Mouse (Mus musculus): ENCODE measurements around the gene Ctsa.
A peak's percentile ranks its signal among the peaks of the same experiment; 100 is the strongest.
"Not testable (repeated sequence)": the region's sequence is repeated elsewhere in the genome, so short reads cannot be mapped to it uniquely, and the experiment has no call there.

Gene Ctsa

DNA sequence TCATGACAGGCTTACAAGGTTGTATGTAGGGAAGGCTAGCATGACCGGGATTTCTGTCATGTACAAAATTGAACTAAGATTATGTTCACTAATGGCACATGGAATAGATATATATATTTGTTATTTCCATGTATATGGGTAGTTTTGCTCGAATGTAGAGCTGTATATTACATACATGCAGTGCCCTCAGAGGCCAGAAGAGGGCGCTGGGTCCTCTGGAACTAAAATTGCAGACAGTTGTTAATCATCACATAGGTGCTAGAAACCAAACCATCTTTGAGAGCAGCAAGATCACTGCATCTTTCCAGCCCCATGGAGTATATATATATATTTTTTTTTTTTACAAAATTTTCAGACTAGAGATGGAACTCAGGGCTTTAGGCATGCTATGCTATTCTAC lies 13.1 kb downstream of the Ctsa start:
- no peak for DNase-seq (ENCODE audit: low read depth, low spot score)

DNA sequence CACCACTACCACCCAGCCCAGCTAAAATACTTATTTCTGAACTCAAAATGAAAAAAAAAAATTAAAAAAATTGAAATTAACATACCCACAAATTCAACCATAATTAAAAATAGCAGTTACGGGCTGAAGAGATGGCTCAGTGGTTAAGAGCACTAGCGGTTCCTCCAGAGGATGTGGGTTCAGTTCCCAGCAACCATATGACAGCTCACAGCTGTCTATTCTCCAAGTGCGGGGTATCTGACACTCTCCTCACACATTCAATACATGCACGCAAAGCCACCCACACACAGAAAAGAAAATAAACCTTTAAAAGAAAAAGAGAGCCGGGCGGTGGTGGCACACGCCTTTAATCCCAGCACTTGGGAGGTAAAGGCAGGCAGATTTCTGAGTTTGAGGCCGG lies 17.4 kb downstream of the Ctsa start:
- DNase-seq (ENCODE audit: low read depth, low spot score) = no peak

DNA sequence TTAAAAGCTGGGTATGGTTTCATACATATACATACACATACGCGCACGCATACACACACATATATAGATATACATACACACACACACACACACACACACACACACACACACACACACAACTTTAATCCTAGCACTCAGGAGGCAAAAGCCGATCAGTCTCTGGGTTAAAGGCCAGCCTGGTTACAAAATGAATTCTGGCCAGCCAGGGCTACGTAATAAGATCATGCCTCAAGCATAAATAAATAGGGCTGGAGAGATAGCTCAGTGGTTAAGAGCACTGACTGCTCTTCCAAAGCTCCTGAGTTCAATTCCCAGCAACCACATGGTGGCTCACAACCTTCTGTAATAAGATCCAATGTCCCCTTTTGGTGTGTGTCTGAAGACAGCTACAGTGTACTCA lies 22.9 kb downstream of the Ctsa start:
- DNase-seq (ENCODE audit: low read depth, low spot score) = not testable (repeated sequence)

DNA sequence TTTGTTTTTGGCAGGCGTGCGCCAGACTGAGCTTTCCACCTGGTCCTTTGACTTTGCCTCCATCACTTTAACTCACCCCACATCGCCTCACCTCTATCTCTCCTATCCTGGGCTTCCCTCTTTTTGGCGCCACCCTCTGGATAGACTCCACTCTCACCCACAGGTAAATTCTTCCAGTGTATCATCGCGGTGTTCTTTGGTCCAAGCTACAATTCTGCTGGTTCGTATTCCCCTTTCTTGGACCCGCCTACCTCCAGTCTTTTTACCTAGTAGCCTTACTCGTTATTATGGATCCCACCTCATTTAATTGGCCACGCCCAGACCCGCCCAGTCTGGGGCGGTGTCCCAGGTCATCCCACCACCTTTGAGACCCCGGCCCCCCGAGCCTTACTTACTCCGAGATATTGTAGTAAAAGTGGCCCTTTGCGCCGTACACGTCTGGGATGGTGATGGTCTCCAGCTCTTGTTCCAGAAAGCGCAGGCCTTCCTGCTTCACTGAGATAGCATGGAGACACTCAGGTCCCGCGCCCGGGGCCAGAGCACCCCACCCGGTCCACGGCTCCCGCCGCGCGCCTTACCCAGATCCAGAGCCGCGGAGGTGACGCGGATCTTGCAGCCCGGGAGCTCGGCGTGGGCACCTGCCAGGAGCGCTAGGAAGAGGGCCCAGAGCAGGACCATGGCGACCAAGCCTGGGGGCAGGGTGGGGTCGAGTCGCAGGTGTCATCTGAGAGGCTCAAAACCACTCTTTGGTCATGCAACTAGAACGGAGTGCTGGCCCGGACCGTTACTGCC lies 23.8 kb downstream of the Ctsa start:
- no peak for DNase-seq (ENCODE audit: low read depth, low spot score)

DNA sequence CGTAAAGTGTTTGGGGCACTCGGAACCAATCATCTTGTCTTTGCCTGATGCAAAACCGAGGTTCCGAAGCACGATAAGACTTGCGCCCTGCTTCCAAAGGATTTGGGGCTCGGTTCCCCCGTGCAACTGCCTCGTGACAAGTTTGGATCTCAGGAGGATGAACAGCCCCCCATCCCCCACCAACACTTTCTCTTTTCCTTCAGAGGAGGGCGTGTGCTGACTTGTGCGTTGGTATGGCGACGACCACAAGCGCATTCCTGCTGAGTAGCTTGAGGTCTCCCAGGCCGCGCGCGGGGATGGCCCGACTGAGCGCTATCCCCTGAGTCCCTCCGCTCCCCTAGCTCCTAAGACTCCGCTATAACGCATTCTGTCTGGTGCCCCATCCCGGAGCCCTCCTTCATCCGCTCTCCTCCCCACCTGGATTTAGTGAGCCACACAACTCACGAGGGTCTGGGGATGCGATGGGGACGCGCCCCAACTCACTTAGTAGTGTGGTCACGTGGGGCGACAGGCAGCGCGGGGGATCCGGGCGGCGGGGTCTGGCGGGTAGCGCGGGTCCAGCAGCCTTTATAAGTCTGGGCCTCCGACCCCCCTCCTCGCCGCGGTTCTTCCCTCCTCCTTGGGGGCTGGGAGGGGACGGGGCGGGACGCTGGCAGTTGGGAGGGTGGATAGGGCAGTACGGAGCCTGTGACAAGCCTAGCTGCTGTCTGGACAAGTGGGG lies 24.6 kb downstream of the Ctsa start, which contains the start of gene Pltp:
Pltp (minus strand) TSS at position 611 of the 721 bp plus-strand sequence.
- peak; percentile 73 for DNase-seq (ENCODE audit: low read depth, low spot score)

DNA sequence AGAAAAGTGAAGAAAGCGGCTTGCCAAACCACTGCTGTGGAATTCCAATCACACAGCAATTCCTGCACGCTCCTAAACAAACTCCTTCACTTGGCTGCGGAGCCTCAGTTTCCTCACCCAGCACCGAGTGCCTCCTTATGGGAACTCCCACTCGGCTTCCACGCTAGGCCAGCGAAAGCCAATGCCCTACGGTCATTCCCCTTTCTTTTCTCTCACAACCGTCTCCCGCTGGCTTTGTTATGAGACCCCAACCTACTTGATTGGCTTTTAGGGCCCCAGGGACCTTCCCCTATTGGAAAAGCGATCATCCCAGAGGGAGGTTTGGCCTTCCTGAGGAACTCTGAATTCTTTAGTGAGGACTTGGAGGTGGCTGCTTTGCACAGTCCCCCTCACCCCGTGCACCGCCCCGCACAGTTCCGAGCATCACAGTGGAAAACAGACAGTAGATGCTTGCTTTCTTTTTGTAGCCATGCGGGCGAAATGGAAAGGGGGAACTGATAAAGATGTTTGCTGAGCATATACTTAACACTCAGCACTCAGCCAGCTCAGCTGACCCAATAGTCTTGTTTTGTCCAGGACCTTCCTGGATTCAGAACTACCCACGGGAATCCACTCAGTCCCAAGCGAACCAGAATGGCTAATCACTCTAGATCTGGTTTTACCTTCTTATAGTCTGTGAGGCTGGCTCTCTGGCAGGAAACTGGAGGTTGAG lies 25.3 kb downstream of the Ctsa start:
- peak; percentile 37 for DNase-seq (ENCODE audit: low read depth, low spot score)

DNA sequence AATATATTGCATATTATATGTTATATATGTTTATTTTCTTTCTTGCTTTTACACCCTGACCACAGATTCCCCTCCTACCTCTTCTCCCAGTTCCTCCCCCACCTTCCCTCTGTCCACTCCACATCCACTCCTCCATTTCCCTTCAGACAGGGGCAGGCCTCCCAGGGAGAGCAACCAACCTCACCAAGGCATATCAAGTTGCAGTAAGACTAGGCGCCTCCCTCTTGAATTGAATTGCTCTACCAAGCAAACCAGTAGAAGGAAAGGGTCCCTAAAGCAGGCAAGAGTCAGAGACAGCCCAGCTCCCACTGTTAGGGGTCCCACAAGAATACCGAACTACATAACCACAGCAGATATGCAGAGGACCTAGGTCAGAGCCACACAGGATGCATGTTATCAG lies 26.5 kb downstream of the Ctsa start:
- no peak for DNase-seq (ENCODE audit: low read depth, low spot score)

DNA sequence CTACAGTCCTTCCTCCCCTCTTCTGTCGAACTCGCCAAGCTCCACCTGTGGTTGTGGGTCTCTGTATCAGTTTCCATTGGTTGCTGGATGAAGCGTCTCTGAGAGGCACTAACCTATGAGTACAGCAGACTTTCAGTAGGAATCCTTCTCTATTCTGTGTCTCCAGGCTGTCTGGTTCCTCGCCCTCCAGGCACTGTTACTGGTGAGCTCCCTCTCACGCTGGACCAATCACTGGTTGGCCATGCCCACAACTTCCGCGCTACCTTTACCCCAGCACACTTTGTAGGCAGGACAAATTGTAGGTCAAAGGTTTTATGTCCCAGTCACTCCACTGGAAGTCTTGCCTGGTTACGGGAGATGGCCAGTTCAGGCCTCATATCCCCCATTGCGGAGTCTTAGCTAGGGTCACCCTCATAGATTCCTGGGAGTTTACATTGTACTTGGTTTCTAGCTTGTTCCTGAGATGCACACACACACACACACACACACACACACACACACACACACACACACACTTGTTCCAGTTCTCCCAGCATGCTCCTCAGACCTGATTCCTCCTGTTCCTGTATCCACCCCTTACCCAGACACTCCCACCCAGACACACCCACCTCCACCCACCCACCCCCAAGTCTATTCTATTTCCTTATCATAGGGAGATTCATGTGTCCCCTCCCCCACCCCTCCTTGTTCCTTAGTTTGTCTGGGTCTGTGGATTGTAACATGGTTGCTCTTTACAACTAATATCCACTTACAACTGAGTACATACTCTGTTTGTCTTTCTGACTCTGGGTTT lies 27.2 kb downstream of the Ctsa start:
- DNase-seq (ENCODE audit: low read depth, low spot score) = no peak

DNA sequence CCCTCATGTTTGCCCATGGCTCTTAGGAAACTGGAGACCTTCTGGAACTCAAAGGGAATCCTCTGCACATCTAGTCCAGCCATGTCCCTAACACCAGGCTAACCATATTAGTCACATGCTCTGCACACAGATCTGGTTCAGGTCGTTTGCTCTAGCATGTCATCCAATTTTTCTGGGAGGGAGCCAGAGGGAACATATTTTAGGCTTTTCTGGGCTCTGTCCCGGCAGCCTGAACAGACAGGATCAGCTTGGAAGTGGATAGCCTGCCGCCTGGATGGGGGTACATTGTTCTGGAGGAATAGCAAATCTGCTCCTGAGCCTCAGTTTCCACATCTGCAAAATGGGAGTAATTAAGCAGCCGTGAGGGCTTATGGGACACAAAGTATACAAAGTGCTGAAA lies 28.4 kb downstream of the Ctsa start:
- DNase-seq (ENCODE audit: low read depth, low spot score) = no peak

DNA sequence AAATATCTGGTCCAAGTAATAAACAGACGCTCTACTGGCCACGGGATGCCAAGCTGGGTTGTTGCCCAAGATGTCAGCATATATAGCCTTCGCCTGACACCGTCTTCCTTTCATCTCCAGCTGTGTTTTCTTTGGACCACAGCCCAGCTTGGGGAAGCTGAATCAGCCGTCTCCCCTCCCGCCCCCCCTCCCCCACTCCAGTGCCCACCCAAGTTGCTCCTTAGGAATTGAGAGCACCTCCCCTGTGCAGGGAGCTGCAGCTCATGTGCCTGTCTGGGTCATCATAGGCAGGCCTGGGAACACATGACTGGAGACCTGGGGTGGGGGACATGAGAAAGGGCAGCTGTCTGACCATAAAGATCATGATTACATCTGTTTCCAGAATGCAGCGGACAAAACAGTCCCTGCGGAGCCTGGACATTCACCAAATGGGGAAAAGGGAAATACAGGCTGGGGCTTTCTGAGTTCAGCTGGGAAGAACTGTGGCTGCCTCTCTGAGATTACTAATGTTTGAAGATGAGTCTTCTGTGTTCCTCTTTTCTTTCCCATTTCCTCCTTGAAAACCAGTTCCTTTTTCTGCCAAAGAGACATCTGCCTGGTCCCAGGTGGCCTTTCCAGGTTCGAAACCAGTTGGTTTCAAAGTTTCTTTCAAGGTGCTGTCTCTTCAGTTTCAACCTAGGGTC lies 29.6 kb downstream of the Ctsa start:
- peak; percentile 81 for DNase-seq (ENCODE audit: low read depth, low spot score)

DNA sequence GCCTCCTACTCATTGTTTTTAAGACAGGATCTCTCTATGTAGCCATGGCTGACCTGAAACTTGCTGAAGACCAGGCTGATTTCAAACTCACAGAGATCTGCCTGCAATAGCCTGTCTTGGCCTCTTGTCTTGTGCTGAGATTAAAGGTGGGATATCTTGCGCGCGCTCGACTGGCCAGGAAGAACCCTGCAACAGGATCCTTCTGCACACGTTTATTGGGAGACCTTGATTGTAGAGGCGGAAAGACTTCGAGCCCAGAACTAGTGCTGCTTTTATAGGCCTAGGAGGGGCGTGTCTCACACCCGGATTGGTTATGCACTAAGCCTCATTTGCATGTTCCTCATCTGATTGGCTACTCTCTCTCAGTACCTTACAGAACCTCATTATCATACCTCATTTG lies 30.7 kb downstream of the Ctsa start:
- not testable (repeated sequence) for DNase-seq (ENCODE audit: low read depth, low spot score)

DNA sequence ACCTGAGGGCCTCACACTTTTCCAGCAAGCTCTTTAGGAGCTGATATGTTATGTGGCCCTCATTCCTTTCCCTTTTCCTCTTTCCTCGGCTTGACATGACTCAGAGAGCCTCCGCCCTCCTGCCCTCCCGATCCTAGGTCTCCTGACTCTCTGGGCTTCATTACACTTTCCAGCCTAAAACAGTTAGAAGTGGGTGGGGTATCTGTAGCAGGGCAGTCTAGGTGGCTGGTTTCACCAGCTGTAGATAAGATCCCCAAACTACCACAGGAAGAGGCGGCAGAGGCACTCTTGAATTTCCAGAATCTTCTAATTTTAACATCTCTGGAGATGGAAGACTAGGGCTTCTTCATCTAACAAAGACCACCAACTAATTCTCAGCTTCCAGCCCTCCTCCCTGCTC lies 31.9 kb downstream of the Ctsa start:
- DNase-seq (ENCODE audit: low read depth, low spot score) = no peak

DNA sequence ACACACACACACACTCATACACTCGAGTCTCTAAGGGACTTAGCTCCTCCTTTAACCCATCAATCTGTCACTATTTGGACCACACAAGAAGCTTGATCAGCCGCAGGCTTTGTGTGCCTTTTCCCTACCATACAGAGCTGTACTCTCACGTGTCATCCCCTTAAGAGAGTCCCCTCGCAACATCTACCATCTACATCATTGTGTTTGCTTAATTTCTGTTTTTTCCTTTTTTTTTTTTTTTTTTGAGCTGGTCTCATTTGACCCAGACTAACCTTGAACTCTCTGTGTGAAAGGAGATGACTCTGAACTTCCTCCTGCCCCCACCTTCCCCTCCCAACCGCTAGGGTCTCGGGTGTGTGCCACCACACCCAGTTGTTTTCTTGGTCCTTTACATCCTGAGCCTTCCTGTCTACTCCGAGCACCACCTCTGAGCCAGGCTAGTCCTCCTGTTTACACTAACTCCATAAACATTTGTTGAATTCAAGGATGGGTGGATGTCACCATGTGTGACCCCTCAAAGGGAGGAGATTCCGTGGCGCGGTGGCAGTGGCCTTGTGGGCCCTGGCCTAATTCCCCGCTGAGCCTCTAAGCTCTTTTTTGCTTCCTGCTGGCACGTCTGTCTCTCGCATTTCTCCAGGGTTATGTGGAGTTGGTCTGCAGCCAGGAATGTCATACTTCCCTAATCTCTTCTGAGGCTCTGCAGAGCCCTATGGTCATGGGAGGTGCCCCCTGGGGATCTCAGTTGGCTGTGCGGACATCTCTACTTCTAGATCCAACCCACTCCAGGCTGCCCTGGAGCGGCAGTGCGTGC lies 34.3 kb downstream of the Ctsa start:
- no peak for DNase-seq (ENCODE audit: low read depth, low spot score)

DNA sequence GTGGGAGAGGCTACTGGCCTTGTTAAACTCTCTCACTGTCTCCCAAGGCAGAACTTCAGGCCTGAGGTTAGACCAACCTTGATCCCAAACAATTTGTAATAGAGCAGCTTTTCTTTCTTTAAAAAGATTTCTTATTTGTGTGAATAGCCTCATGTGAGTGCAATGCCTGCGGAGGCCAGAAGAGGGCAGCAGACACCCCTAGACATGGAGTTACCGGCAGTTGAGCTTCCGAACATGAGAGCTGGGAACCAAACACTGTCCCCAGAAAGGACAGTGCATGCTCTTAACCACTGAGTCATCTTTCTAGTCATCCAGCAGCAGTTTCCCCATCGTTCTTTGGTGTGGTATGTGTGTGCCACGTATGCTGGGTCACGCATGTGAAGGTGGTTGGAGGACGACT lies 34.9 kb downstream of the Ctsa start:
- DNase-seq (ENCODE audit: low read depth, low spot score) = no peak

DNA sequence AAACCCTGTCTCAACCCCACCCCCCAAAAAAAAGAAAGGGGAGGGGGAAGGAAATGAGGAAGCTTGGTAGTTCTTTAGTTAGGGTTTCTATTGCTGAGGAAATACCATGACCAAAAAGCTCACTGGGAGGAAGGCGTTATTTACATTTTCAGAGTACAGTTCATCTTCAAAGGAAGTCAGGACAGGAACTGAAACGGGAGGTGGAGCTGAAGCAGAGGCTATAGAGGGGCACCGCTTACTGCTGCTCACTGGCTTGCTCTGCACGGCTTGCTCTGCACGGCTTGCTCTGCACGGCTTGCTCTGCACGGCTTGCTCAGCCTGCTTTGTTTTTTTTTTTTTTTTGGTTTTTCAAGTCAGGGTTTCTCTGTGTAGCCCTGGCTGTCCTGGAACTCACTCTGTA lies 35.8 kb downstream of the Ctsa start:
- DNase-seq (ENCODE audit: low read depth, low spot score) = no peak

DNA sequence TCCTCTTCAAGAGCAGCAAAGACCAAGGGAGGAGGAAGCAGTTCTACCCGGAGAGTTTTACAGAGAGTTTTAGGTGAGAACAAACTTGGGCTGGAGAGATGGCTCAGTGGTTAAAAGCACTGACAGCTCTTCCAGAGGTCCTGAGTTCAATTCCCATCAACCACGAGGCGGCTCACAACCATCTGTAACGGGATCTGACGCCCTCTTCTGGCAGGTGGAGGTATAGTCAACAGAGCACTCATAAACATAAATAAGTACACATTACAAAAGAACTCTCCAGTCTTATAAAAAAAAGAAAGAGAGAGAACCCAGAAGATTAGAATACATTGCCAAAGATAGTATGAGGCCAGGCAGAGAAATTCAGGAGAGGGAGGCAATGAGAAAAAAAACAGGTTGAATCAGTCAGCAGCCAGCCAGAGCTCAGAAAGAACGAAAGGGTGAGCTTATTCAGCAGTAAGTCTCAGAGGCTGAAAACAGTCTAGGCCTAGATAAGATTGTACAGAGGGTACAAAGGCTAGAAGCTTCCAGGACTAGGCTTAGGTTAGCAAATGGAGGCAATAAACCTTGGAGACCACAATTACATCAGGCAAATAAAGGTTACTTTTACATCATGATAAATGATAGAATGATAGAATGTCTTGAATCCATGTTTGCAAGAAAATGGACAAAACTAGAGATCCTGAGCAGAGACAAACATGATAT lies 39.1 kb downstream of the Ctsa start:
- no peak for DNase-seq (ENCODE audit: low read depth, low spot score)

DNA sequence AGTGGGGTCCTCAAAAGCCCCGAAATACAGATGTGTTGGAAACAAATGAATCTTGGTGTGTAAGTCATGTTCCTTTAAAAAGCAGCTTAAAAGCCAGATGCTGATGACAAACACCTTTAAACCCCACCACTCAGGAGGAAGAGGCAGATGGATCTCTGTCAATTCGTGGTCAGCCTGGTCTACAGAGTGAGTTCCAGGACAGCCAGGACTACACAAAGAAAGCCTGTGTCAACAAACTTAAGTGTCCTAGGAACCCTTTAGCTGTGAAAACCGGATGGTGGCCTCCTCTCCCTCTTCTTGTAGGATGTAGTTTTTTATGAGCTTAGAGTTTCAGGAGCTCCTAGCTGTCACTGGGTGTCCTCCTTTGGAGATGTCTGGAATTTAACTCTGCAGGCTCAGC lies 40.9 kb downstream of the Ctsa start:
- no peak for DNase-seq (ENCODE audit: low read depth, low spot score)

DNA sequence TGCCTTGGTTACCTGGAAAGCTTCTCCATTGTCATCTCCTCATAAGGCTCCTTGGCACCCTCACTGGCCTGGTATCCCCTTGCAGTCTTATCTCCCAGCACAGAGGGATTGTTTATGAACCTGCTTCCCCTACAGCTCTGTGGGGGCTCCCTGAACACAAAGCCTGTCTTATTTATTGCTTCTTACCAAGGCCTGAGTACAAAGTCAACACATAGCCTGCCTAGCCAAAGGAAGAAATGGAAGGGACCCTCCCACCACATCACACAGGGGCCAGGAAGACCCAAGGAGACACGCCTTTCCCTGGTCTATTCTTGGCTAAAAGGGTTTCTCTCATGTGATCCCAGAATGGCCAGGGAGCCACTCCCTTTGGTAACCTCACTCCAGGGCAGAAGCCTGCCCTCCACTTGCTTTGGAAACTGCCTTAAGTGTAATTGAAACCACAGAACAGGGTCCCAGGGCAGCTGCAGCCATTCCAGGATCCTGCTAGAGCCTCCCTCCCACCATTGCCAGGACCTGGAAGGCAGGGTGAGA lies 41.6 kb downstream of the Ctsa start:
- peak; percentile 39 for DNase-seq (ENCODE audit: low read depth, low spot score)

DNA sequence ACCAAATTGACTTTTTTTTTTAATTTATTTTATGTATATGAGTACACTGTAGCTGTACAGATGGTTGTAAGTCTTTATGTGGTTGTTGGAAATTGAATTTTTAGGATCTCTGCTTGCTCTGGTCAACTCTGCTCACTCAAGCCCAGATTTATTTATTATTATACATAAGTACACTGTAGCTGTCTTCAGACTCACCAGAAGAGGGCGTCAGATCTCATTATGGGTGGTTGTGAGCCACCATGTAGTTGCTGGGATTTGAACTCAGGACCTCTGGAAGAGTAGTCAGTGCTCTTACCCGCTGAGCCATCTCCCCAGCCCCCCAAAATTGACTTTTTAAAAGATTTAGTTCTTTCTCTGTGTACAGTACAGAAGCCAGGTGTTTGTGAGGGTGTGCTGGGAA lies 43.0 kb downstream of the Ctsa start:
- not testable (repeated sequence) for DNase-seq (ENCODE audit: low read depth, low spot score)

Measured in mesoderm, embryonic 11.5 days (tissue).